Mouse (Mus musculus) limb, embryonic 14.5 days (tissue): Measurements from ENCODE around the gene Triap1. TPM values are rescaled to one million over a fixed set of nuclear protein-coding genes. Genes with fewer than 3 reads are reported as not detected.

Source experiments
- ATAC-seq: fragments of 200-750 bp; cut with Nextera tagmentation; 2 replicates; pipeline ENCODE4 v1.8.0; 2017; ENCODE audit warnings: low read depth, moderate number of reproducible peaks, moderate TSS enrichment; ENCODE audit not compliant: low FRiP score
- DNase-seq: peaks from one replicate; pipeline ENCODE4 v3.0.0-alpha.2; 2015; ENCODE audit warnings: low spot score
- H3K27ac ChIP-seq: fragments of 300-500 bp; sonication (generic); replicated peaks from 2 replicates; pipeline ENCODE4 v1.5.1; 2014; ENCODE audit warnings: low read depth, mild to moderate bottlenecking, low read length, moderate library complexity, mixed read lengths
- H3K27me3 ChIP-seq: fragments of 300-500 bp; sonication (generic); 2 replicates; pipeline ENCODE4 v1.6.1; 2014; ENCODE audit warnings: low read length, mixed read lengths; ENCODE audit not compliant: control insufficient read depth, insufficient read depth
- H3K36me3 ChIP-seq: fragments of 300-500 bp; sonication (generic); 2 replicates; pipeline ENCODE4 v1.6.1; 2014; ENCODE audit warnings: mild to moderate bottlenecking, low read length, moderate library complexity, mixed read lengths; ENCODE audit not compliant: control insufficient read depth, insufficient read depth
- H3K4me1 ChIP-seq: fragments of 300-500 bp; sonication (generic); 2 replicates; pipeline ENCODE4 v1.6.1; 2014; ENCODE audit warnings: antibody characterized with exemption, low read length, mixed read lengths; ENCODE audit not compliant: control insufficient read depth, insufficient read depth
- H3K4me2 ChIP-seq: fragments of 300-500 bp; sonication (generic); replicated peaks from 2 replicates; pipeline ENCODE4 v1.6.1; 2014; ENCODE audit warnings: low read depth, mild to moderate bottlenecking, low read length, moderate library complexity; ENCODE audit not compliant: severe bottlenecking
- H3K4me3 ChIP-seq: fragments of 300-500 bp; sonication (generic); replicated peaks from 2 replicates; pipeline ENCODE4 v1.5.1; 2014; ENCODE audit warnings: low read length
- H3K9ac ChIP-seq: fragments of 300-500 bp; sonication (generic); 2 replicates; pipeline ENCODE4 v1.6.1; 2014; ENCODE audit warnings: mild to moderate bottlenecking, low read depth, low read length, moderate library complexity; ENCODE audit not compliant: severe bottlenecking
- H3K9me3 ChIP-seq: fragments of 300-500 bp; sonication (generic); 2 replicates; pipeline ENCODE4 v1.6.1; 2016; ENCODE audit warnings: low read length; ENCODE audit not compliant: control insufficient read depth
- POLR2A ChIP-seq: fragments of 200-500 bp; IDR thresholded peaks from 2 replicates; pipeline ENCODE4 v1.8.0; 2012; ENCODE audit warnings: inconsistent platforms, mild to moderate bottlenecking, moderate library complexity, borderline replicate concordance; ENCODE audit not compliant: insufficient read depth, insufficient read length; ENCODE audit errors: extremely low read depth
- WGBS: fragments of 180-500 bp; shearing (Covaris S2); extraction: QIAGEN DNeasy Blood & Tissue Kit; methylation state at CpG from one replicate; pipeline ENCODE4 v1.1.7; 2014; 5-methylcytosine and 5-hydroxymethylcytosine counted together
- polyA plus RNA-seq, 2 experiments: library from polyadenylated mRNA; depleted of rRNA in 1 of 2; stranded (reverse) in 1 of 2; unstranded in 1 of 2; fragments of >200 nt; fragmentation: Nextera tagmentation in 1 of 2; extraction: Ambion mirVana in 1 of 2; gene quantifications; 2 replicates each; pipeline versions ENCODE4 v1.2.1 to v1.2.3; 2012 to 2014

The Triap1 gene
- polyA plus RNA-seq, 2 experiments: 28.7 to 62.2 TPM

DNA sequence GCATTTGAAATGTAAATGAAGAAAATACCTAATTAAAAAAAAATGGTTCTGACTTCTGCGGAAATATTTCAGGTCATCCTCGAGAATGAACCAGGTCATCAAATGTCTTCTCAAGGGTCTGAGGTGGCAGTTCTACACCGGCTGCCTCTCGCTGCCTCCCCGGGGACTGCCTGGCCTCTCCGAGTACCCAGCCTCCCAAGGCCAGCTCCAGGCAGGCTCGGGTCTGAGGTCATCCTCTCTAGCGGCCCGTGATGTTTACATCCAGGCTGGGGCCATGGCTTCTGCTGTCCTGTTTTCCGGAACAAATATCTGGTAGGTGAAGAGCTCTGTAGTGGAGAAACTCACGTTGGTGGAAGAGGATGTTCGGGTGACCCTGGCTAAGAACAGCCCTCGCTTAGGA, 14.0 kb downstream of the Triap1 start:
- Histone ChIP-seq H3K4me2 (no peak overlapping the region), H3K27me3 (no peaks in the 10 kb centered on the region), H3K4me3 (no peak overlapping the region), H3K9ac (no peak overlapping the region), H3K9me3 (no peaks in the 10 kb centered on the region), H3K4me1 (no peaks in the 10 kb centered on the region), H3K27ac (no peak overlapping the region), H3K36me3 (no peaks in the 10 kb centered on the region)
- DNase-seq: no peak
- no peak for ATAC-seq
- TF ChIP-seq POLR2A: no peak
- WGBS: 73% methylated on average over 13 of the region's 13 CpGs

- 5% methylated on average over 12 of the region's 12 CpGs for WGBS
- peak; percentile 80 for ATAC-seq
These were observed 17.8 kb downstream of the Triap1 start for GRCm38 (mm10) chr5:115358872-115359271.

DNA sequence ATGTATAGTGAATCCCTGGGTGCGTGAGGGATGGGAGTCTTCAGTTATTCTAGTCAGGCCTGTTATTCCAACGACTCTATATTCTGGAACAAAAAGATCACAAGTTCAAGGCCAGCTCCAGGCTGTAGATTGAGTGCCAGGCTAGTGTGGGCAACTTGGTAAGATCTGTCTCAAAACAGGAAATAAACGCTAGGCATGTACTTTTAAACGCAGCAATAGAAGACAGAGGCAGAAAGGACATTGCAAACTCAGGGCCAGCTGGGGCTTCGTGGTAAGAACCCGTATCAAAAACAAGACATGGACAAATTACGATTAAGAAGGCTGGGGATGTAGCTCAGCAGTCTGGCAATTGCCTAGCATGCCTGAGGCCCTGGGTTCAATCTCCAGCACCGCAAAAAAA, 18.4 kb downstream of the Triap1 start:
- Histone ChIP-seq H3K36me3 (no peaks in the 10 kb centered on the region), H3K4me3 (no peak overlapping the region), H3K4me1 (no peaks in the 10 kb centered on the region), H3K9ac (no peak overlapping the region), H3K9me3 (no peaks in the 10 kb centered on the region), H3K27ac (no peak overlapping the region), H3K27me3 (no peaks in the 10 kb centered on the region), H3K4me2 (no peak overlapping the region)
- no peak for TF ChIP-seq POLR2A
- ATAC-seq (no peak), DNase-seq (no peak)
- WGBS: 83% methylated on average over 8 of the region's 8 CpGs

More at GRCm38 (mm10) chr5:115358872-115359271, 17.8 kb downstream of the Triap1 start:
- H3K9me3 ChIP-seq: no peaks in the 10 kb centered on the region
- H3K4me2 ChIP-seq: no peak overlapping the region
- no peaks in the 10 kb centered on the region for H3K4me1 ChIP-seq
- H3K4me3 ChIP-seq: no peak overlapping the region
- no peak overlapping the region for H3K27ac ChIP-seq
- DNase-seq: peak; percentile 81
- H3K27me3 ChIP-seq: no peaks in the 10 kb centered on the region
- no peak overlapping the region for H3K9ac ChIP-seq
- no peak for TF ChIP-seq POLR2A
- no peaks in the 10 kb centered on the region for H3K36me3 ChIP-seq

- Histone ChIP-seq H3K4me3 (no peak overlapping the region), H3K4me2 (no peak overlapping the region), H3K27me3 (no peaks in the 10 kb centered on the region), H3K9ac (no peak overlapping the region), H3K36me3 (no peaks in the 10 kb centered on the region), H3K9me3 (no peaks in the 10 kb centered on the region), H3K27ac (no peak overlapping the region), H3K4me1 (no peaks in the 10 kb centered on the region)
- DNase-seq: no peak
- no peak for TF ChIP-seq POLR2A
- WGBS: 43% methylated on average over 5 of the region's 5 CpGs
- no peak for ATAC-seq
These were observed 18.9 kb downstream of the Triap1 start for GRCm38 (mm10) chr5:115359851-115360372.

GRCm38 (mm10) chr5:115362216-115362615, 21.2 kb downstream of the Triap1 start:
- DNase-seq (no peak), ATAC-seq (no peak)
- Histone ChIP-seq H3K9me3 (no peaks in the 10 kb centered on the region), H3K4me3 (no peak overlapping the region), H3K27me3 (no peaks in the 10 kb centered on the region), H3K27ac (no peak overlapping the region), H3K9ac (no peak overlapping the region), H3K4me1 (no peaks in the 10 kb centered on the region), H3K4me2 (no peak overlapping the region), H3K36me3 (no peaks in the 10 kb centered on the region)
- 45% methylated on average over 7 of the region's 7 CpGs for WGBS
- TF ChIP-seq POLR2A: no peak
